Mouse (Mus musculus) kidney, postnatal 36 days (tissue): ENCODE results near the gene Zfand2a.

Experiments
- DNase-seq, 2 experiments: peaks; one replicate each; pipeline ENCODE4 v3.0.0; 2021 to 2022; ENCODE audit warnings: mixed read lengths in 2 of 2

Zfand2a gene

GRCm38 (mm10) chr5:139466373-139466772 is 18.0 kb downstream of the Zfand2a start:
- no peak for DNase-seq

GRCm38 (mm10) chr5:139464874-139465273 is 19.5 kb downstream of the Zfand2a start:
- DNase-seq = no peak

GRCm38 (mm10) chr5:139460384-139461067 is 23.8 kb downstream of the Zfand2a start, which contains the start of gene 3110082I17Rik:
Gene 3110082I17Rik, minus strand, starts transcription at chr5:139460527.
- DNase-seq = peak; percentile 98 to 99

DNA sequence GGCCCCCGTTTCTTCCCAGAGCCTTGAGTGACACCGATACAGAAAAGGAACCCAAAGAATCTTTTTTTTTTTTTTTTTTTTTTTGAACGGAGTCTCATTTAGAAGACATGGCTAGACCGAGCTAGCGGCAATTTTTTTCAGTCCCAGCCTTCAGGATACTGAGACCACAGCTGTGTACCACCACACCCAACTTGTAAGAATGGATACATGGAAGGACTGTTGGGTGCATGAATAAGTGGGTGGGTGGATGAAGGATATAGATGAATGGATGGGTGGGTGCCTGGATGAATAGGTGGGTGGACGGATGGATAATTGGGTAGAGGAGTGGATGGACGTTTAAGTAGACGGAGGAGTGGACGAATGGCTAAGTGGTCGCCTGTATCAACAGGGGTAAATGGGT is 24.4 kb downstream of the Zfand2a start:
- DNase-seq = no peak

DNA sequence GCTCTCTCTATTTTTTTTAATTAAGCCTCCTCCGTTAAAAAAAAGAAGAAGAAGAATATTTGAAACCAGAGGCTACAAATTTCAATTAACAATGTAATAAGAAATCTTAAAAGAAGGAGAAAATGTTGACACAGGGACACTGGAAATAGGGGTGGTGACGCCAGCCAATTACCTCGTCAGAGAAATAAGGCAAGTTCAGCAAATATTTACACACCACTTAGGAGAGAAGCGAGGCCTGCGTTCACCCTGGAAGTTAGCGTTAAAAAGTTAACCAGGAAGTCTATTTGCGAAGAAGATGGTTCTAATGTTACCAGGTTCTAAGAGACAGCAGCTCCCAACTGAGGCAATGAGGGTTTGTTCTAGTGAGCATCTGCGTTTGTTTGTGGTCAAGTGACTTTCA is 27.1 kb downstream of the Zfand2a start:
- no peak for DNase-seq

DNA sequence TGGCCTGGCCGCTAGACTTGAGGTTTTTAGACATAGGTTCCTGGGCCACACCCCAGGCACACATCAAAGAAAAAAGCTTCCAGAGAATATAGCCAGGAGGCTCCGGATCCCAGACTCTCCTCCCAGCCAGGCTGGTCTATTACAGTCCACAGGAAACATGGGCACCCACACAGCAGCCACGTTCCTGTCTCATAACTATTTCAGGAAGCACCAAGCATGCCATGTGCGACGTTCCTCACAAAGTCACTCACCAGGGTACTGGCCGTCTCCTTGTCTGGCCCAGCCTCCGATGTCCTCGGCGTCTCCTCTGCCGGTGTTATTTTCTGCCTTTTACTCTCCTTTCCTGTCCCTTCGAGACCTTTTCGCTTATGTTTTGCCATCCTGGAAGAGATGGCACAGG is 29.2 kb downstream of the Zfand2a start:
- no peak for DNase-seq

GRCm38 (mm10) chr5:139453031-139453430 is 31.3 kb downstream of the Zfand2a start:
- peak in 1 of 2 experiments; percentile 13 for DNase-seq

- DNase-seq = no peak
These were observed 34.4 kb downstream of the Zfand2a start for GRCm38 (mm10) chr5:139449926-139450325.

GRCm38 (mm10) chr5:139449161-139449791 is 35.1 kb downstream of the Zfand2a start:
- DNase-seq = peak; percentile 45 to 47

DNA sequence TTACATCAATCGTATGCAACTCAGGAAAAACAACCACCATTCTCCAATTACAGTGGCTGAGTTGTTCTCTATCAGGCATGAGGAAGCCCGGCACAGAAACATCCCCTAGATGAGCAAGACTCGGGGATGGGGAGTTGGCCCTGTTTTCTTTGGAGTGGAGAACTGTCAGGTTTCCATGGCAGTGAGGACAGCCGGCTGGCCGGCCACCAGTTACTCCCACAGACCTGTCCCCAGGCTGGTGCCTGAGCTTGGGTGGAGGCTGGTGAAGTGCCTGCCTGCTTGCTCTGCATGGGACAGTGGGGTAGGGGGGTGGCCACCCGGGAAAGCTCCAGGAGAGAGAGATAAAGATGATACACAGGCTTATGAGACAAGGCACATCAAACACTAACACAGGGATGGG is 36.3 kb downstream of the Zfand2a start:
- DNase-seq = no peak

DNA sequence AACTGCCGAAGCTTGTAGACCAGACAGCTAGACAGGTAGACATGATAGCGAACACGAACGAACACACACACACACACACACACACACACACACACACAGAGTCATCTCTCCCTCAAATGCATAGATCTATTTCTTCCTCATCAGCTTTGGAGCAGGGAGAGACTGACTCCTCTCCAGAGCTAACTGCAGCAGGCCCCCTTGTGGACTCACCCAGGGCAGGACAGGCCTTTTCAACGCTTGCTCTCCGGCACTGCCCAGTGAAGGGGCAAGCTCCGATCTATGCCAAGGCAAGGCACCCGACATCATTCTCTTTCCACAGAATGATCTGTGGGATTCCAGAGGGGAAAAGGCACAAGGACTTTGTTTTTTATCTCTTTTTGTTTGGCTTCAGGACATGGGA is 39.1 kb downstream of the Zfand2a start:
- peak in 1 of 2 experiments; percentile 36 for DNase-seq

GRCm38 (mm10) chr5:139442962-139443361 is 41.4 kb downstream of the Zfand2a start:
- DNase-seq = no peak

- DNase-seq = no peak
These were observed 41.9 kb downstream of the Zfand2a start for GRCm38 (mm10) chr5:139442428-139442827.

DNA sequence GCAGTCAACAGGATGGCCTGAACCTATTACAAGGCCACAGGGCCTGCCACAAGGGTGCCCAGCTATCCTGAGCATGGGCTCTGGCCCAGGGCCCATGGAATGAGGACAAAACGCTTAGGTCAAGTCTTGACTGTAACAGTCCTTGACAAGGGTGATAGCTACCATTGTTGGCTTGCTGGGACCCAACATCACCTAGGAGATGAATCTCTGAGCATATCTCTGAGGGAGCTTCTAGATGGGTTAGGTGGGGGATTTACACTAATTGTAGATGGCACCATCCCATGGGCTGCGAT is 42.7 kb downstream of the Zfand2a start:
- DNase-seq = no peak

DNA sequence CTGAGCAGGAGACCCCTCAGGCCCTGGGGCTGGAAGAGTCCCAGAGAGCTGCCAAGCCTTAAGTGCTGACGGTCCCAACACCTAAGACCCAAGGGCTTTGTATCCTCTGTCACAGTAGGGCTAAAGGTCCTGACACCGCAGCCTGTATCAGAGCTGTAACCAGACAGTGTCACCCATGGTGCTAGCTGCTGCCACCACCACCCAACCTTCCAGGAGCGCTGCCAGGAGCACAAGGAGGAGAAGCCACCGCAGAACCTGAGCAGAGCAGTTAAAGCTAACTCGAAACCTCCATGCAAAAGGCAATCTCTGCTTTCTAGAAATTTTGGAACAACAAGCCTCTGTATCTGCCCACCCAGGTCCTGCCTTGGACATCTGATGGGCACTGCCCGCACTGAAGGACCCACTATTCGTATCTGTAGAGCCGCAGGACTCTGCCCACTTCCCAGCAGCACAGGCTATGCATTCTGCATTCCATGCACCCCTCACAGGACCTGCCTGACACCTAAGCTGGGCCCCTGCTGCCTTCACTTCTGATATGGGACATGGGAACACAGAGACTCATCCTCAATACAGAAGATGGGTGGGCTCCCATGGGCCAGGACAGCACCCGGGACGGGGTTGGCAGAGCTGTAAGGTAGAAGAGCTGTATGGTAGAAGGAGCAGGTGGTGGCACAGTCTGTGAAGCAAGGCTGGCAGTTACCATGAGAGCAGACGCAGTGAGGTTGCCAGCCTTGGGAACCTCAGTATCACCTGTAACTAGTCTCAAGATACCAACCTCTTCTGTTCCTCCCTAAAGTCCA is 43.2 kb downstream of the Zfand2a start:
- no peak for DNase-seq

DNA sequence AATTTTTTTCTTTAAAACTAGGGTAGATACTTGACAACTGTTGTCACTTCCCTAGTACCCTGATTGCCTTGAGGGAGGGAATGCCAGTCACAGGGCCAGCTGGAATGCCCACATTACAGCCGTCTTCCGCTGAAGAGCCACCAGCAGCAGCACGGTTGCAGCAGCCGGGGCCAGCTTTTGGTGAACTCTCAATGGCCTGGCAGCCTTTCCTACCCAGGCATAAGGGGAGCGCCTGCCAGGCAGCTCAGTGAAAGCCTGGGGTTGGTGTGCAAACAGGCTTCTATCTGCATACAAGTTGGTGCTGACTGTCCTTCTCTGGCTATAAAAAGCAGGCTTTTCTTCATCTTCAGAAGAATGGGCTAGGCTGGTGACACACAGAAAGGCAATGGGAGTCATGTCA is 43.9 kb downstream of the Zfand2a start:
- DNase-seq = no peak

- DNase-seq = no peak
These were observed 45.9 kb downstream of the Zfand2a start for GRCm38 (mm10) chr5:139438440-139438839.

- DNase-seq = no peak
These were observed 46.6 kb downstream of the Zfand2a start for GRCm38 (mm10) chr5:139437769-139438168.

GRCm38 (mm10) chr5:139434940-139435339 is 49.4 kb downstream of the Zfand2a start:
- DNase-seq = no peak

DNA sequence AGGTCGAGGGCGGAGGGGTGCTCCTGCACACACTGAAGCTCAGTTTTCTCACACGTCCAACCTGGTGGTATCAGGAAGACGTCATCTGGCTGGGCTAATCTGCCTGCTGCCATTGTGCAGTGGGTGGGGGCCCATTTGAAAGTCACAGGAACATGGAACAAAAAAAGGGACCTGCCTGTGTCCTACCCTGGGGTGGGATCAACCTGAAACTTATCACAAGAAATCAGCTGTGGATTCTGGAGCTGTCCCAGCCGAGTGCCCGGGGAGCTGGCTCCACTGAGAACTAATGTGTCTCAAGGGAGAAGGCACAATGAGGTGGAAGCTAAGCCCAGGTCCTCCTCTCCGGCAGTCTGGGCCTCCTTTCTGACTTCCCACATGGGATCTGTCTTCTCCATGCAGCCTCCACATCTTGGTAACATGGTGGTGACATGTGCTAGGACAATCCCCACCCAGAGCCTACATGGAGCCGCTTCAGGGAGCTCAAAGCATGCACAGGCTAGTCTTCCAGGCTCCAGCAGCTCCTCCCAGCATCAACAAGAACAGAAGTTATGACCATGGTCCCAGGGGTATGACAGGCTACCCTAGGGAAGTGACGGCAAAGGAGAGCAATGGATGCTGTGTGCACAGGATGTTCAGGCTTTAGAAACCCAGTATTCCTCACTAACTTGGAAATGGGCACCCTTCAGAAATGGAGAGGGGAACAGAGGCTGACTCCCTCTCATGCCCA is 50.3 kb downstream of the Zfand2a start:
- no peak for DNase-seq

- DNase-seq = no peak
These were observed 51.4 kb downstream of the Zfand2a start for GRCm38 (mm10) chr5:139432747-139433508.

DNA sequence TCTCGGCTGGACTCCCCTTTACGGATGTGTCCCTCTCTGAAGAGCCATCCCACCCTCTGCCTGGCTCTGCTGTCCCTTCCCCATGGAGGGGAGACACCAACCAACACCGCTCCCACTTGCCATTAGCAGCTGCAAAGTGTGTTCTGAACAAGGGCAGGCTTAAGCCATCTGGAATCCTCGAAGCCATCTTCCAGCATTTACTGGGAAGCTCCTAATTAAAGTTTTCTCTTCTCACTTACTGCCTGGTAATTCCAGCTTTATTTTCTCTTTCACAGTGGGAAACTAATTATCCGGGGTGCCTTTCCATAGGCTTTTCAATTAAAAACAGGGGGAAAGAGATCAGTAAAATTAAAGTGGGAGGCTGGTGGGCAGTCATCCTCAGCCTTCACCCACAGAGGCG is 52.0 kb downstream of the Zfand2a start:
- no peak for DNase-seq
